Mouse (Mus musculus) liver, adult 2 months (tissue): Measurements from ENCODE around the gene B230118H07Rik.

Experiments used
- CTCF ChIP-seq: fragments of 200-500 bp; IDR thresholded peaks from 2 replicates; pipeline ENCODE4 v1.5.1; 2011; ENCODE audit warnings: low read depth, low read length, control low read depth
- POLR2A ChIP-seq: fragments of 200-500 bp; IDR thresholded peaks from 2 replicates; pipeline ENCODE4 v1.6.1; 2011; ENCODE audit warnings: low read length, control low read depth; ENCODE audit not compliant: insufficient read depth; ENCODE audit errors: extremely low read depth

DNA sequence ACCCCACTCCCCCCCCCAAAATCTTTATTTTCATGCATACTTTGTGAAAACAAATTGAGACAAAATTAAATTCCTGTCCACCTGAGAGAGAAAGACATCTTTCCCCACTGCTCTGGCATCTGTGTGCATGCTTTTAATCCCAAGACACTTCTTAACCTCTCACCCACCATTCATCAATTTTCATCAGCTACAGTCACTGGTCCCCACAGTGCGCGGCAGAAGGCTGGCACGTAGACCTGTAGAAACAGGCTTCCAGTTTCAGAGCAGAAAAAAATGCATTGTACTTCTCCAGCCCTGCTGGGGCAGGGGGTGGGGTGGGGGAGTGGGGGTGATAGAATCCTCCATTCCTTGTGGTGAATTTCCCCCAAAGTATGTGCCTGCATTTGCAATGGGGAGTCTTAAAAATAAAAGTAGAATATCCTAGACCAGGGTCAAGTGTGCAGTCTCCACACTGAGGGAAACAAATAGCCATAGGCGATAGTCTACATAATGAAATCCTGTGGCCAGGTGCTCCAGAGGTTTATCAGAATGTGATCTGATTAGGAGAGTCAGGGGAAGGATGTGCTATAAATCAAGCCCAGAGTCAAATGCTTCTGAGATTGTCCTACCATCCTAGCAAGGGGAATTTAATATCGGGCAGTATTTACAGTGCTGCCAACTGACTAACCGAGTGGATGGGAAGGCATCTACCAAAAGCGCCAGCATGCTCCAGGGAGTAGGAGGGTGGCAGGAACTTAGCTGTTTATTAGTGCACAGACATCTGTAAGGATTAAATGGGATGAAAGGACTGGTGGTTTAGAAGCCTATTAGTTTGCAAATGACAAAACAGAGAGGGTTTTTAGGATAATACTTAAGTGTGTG, 10.1 kb downstream of the B230118H07Rik start:
- TF ChIP-seq CTCF = no peak
- TF ChIP-seq POLR2A = no peak
